Mouse (Mus musculus) heart, adult 2 months (tissue): ENCODE data around the gene Tcte2.

Experiments used
- EP300 ChIP-seq: fragments of 200-500 bp; IDR thresholded peaks from 2 replicates; pipeline ENCODE4 v1.6.1; 2011; ENCODE audit warnings: low read depth, low read length, control low read depth; ENCODE audit not compliant: insufficient read depth
- POLR2A ChIP-seq: fragments of 200-500 bp; IDR thresholded peaks from 2 replicates; pipeline ENCODE4 v1.6.1; 2011; ENCODE audit warnings: mild to moderate bottlenecking, low read depth, low read length, control low read depth; ENCODE audit not compliant: insufficient read depth

DNA sequence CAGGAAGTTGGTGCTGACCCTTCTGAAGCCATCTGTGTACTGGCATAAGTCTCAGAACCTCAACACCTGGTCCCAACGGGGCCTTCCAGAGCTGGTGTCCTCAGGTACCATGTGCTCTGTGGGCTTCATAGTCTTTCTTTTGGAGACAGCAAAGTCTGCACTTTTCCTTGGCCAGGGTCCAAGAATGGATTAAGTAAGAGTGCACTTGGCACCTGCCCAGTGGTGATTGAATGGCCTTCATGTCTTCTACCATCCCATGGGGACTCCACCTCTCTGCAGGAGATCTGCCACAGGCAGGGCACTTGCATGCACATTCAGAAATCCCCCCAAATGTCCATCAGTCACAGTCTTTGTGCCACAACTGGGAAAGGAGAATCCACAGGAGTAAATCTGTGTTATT lies 74.0 kb downstream of the Tcte2 start:
- TF ChIP-seq POLR2A (no peak), EP300 (no peak)
